Mouse (Mus musculus): Measurements from ENCODE around the gene Csrnp2.

GRCm38 (mm10) chr15:100443126-100443922, 52.0 kb downstream of the Csrnp2 start:
- no peak for TF ChIP-seq MAX (IDR thresholded peaks at IDR 0.05; ENCODE audit: low read length)
- TF ChIP-seq KAT2A (conservative IDR thresholded peaks at IDR 0.05; ENCODE audit: low read depth, low read length): no peak
- no peak for TF ChIP-seq CTCF (IDR thresholded peaks at IDR 0.05 in 2 of 3, conservative IDR thresholded peaks at IDR 0.05 in 1 of 3; ENCODE audit: control insufficient read depth in 1 of 3, insufficient read depth in 1 of 3, low read depth in 2 of 3, low read length in 3 of 3, poor library complexity in 1 of 3, severe bottlenecking in 1 of 3)
- peak; percentile 76; the same call in 1 of the 2 replicates for TF ChIP-seq MEF2A (IDR thresholded peaks at IDR 0.05; ENCODE audit: extremely low read depth, insufficient replicate concordance, low read depth, low read length, poor library complexity, severe bottlenecking)
- TF ChIP-seq EP300 (IDR thresholded peaks at IDR 0.05; ENCODE audit: low read depth in 1 of 2, low read length in 2 of 2): peak; percentile 83 to 87
- TF ChIP-seq CHD1 (IDR thresholded peaks at IDR 0.05; ENCODE audit: low read depth, low read length): no peak
- peak; percentile 91 for TF ChIP-seq TBP (IDR thresholded peaks at IDR 0.05; ENCODE audit: low read depth, low read length)
- TF ChIP-seq ZNF384 (IDR thresholded peaks at IDR 0.05; ENCODE audit: low read depth, low read length): no peak; the same call in 1 of the 2 replicates
- peak; percentile 80 for TF ChIP-seq HCFC1 (IDR thresholded peaks at IDR 0.05; ENCODE audit: low read depth, low read length)
